Mouse (Mus musculus) CH12.LX (cell line): ENCODE measurements around the gene Pias1.

ENCODE experiments used
- CTCF ChIP-seq, 2 experiments: IDR thresholded peaks in 1 of 2; conservative IDR thresholded peaks in 1 of 2; 2 replicates each; pipeline ENCODE4 v1.5.1; 2011 to 2012; ENCODE audit warnings: low read depth in 2 of 2, low read length in 2 of 2, improper control_type of control experiment in 1 of 2, inconsistent platforms in 1 of 2, mild to moderate bottlenecking in 1 of 2, moderate library complexity in 1 of 2
- ELF1 ChIP-seq: IDR thresholded peaks from 2 replicates; pipeline ENCODE4 v1.6.1; 2014; ENCODE audit warnings: low read depth, mild to moderate bottlenecking, inconsistent platforms, low read length, improper control_type of control experiment
- IRF4 ChIP-seq: IDR thresholded peaks from 2 replicates; pipeline ENCODE4 v1.6.1; 2014; ENCODE audit warnings: low read depth, mild to moderate bottlenecking, inconsistent platforms, low read length, improper control_type of control experiment
- MAFK ChIP-seq: IDR thresholded peaks from 2 replicates; pipeline ENCODE4 v1.6.1; 2011; ENCODE audit warnings: low read length, improper control_type of control experiment; ENCODE audit not compliant: insufficient replicate concordance
- USF1 ChIP-seq: IDR thresholded peaks from 2 replicates; pipeline ENCODE4 v1.6.1; 2014; ENCODE audit warnings: low read depth, mild to moderate bottlenecking, inconsistent platforms, low read length, improper control_type of control experiment

- TF ChIP-seq USF1: no peak
- TF ChIP-seq CTCF (conservative IDR thresholded peaks at IDR 0.05 in 1 of 2, IDR thresholded peaks at IDR 0.05 in 1 of 2; ENCODE audit: low read depth in 2 of 2, low read length in 2 of 2): no peak
- TF ChIP-seq IRF4: no peak
- TF ChIP-seq MAFK: no peak
- TF ChIP-seq ELF1: no peak
These were observed 7.5 kb upstream of the Pias1 start for GRCm38 (mm10) chr9:62995186-62995585.
